Mouse (Mus musculus) effector memory CD4-positive, alpha-beta T cell, adult 7 months (primary cell): ENCODE data around the gene Btbd35f29. TPM values are rescaled to one million over a fixed set of nuclear protein-coding genes. Genes with fewer than 3 reads are reported as not detected.

Experiments used
- polyA plus RNA-seq: library from polyadenylated mRNA; unstranded; fragments of 100-300 nt; shearing (Covaris generic); gene quantifications from one replicate; pipeline ENCODE4 v1.2.1, GENCODE M21; 2017

Btbd35f29 gene
- polyA plus RNA-seq = not detected

GRCm38 (mm10) chrX:31117374-31117773, at the start of gene Btbd35f29:
Gene Btbd35f29, plus strand, starts transcription at chrX:31117674.

Other genes starting within 250 kb of the Btbd35f29 start
- not detected for gene Spin2f, start 136.2 kb downstream of the Btbd35f29 start, polyA plus RNA-seq
- not detected for gene Btbd35f26, start 218.8 kb downstream of the Btbd35f29 start, polyA plus RNA-seq